Mouse (Mus musculus) CD4-positive, CD25-positive, alpha-beta regulatory T cell, adult 4 months (primary cell): ENCODE measurements around the gene Scgb2b21. TPM values are rescaled to one million over a fixed set of nuclear protein-coding genes. Genes with fewer than 3 reads are reported as not detected.
"Not testable (repeated sequence)": the region's sequence is repeated elsewhere in the genome, so short reads cannot be mapped to it uniquely, and the experiment has no call there.

ENCODE experiments used
- ATAC-seq: one replicate; pipeline ENCODE4 v1.8.0; 2017
- polyA plus RNA-seq, 2 experiments: library from polyadenylated mRNA; unstranded; fragments of 100-300 nt; shearing (Covaris generic); gene quantifications; one replicate each; pipeline ENCODE4 v1.2.1; 2017

Scgb2b21 gene
- polyA plus RNA-seq, result not detected

DNA sequence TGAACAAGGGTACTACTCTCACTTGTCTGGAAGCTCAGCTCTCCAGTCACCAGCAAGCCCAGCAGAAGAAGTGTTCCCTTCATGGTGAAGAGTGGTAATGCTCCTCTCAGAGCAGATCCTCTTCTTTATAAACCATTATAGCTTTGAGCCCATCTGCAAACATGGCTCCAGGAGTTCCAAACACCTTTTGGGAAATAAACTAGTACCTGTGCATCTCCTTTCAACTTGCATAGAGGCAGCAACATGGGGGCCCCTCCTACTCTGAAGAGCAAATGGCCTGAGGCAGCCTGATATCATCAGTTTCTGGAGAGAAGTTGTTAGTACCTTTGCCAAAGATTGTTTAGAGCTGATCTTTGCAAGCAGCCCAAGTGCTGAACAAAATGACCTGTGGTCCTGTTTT, at the start of gene Scgb2b21:
Scgb2b21 (minus strand) TSS at position 101 of the 400 bp plus-strand sequence.
- no peak for ATAC-seq

DNA sequence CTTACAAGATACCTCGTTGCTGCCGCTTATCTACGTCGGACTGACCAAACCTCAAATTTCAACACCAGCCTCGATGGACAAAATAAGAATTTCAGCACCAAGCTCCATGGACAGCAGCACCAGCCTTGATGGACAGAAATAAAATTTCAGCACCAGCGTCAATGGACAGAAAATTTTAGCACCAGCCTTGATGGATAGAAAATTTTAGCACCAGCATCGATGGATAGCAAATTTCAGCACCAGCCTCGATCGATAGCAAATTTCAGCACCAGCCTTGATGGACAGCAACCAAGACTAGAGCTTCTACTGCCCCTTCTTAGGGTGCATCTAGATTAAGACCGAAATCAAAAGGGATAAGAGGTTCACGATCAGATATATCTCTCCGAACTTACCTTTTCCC, 23.2 kb upstream of the Scgb2b21 start:
- ATAC-seq, result not testable (repeated sequence)

Other genes with a start within 250 kb of the Scgb2b21 start
- gene Scgb2b19, start 240.1 kb downstream of the Scgb2b21 start, polyA plus RNA-seq, result not detected
- gene Scgb1b19, start 233.2 kb downstream of the Scgb2b21 start, polyA plus RNA-seq, result not detected
- not detected for gene Scgb2b20, start 154.1 kb downstream of the Scgb2b21 start, polyA plus RNA-seq
- not detected for gene Scgb1b20, start 147.2 kb downstream of the Scgb2b21 start, polyA plus RNA-seq
- not detected for gene Scgb2b24, start 218.9 kb upstream of the Scgb2b21 start, polyA plus RNA-seq
- gene Scgb1b24, start 223.3 kb upstream of the Scgb2b21 start, polyA plus RNA-seq, result not detected